Mouse (Mus musculus): ENCODE measurements at regions not wholly inside any gene's neighbourhood (a gene's known extent, or its start where the extent isn't known, plus 50 kb on each side); places are given as distances from the start of the nearest gene placed in this dataset.

GRCm38 (mm10) chr1:166807163-166807945 lies 125.7 kb upstream of the Fmo9 start:
- DNase-seq (ENCODE audit: low spot score in 2 of 2), result no peak

- DNase-seq (ENCODE audit: low spot score in 2 of 2), result no peak
Observed at GRCm38 (mm10) chr1:166811341-166812071, 129.9 kb upstream of the Fmo9 start.

- no peak for DNase-seq (ENCODE audit: low spot score in 2 of 2)
Observed at GRCm38 (mm10) chr1:166812072-166812461, 130.4 kb upstream of the Fmo9 start.

- DNase-seq (ENCODE audit: low spot score in 2 of 2), result no peak
Observed at GRCm38 (mm10) chr1:166812920-166813439, 131.3 kb upstream of the Fmo9 start.

- no peak for DNase-seq (ENCODE audit: low spot score in 2 of 2)
Observed at GRCm38 (mm10) chr1:166817927-166818326, 136.3 kb upstream of the Fmo9 start.

- DNase-seq (ENCODE audit: low spot score in 2 of 2), result no peak
Observed at GRCm38 (mm10) chr1:166818682-166819081, 137.0 kb upstream of the Fmo9 start.

- DNase-seq (ENCODE audit: low spot score in 2 of 2), result no peak
Observed at GRCm38 (mm10) chr1:166819420-166819819, 137.8 kb upstream of the Fmo9 start.

GRCm38 (mm10) chr1:166820050-166820449 lies 138.4 kb upstream of the Fmo9 start:
- DNase-seq (ENCODE audit: low spot score in 2 of 2), result no peak

GRCm38 (mm10) chr1:166821146-166821545 lies 139.5 kb upstream of the Fmo9 start:
- DNase-seq (ENCODE audit: low spot score in 2 of 2), result no peak

- DNase-seq (ENCODE audit: low spot score in 2 of 2), result no peak
Observed at GRCm38 (mm10) chr1:166837299-166837698, 155.7 kb upstream of the Fmo9 start.

GRCm38 (mm10) chr1:166839833-166840232 lies 158.2 kb upstream of the Fmo9 start:
- no peak for DNase-seq (ENCODE audit: low spot score in 2 of 2)

- DNase-seq (ENCODE audit: low spot score in 2 of 2), result no peak
Observed at GRCm38 (mm10) chr1:166843397-166843877, 157.8 kb upstream of the Fam78b start.

- DNase-seq (ENCODE audit: low spot score in 2 of 2), result no peak
Observed at GRCm38 (mm10) chr1:166846566-166846965, 154.7 kb upstream of the Fam78b start.

- DNase-seq (ENCODE audit: low spot score in 2 of 2), result no peak
Observed at GRCm38 (mm10) chr1:166847233-166847632, 154.0 kb upstream of the Fam78b start.

- DNase-seq (ENCODE audit: low spot score in 2 of 2), result no peak
Observed at GRCm38 (mm10) chr1:166848015-166848535, 153.1 kb upstream of the Fam78b start.

GRCm38 (mm10) chr1:166855988-166856387 lies 145.2 kb upstream of the Fam78b start:
- DNase-seq (ENCODE audit: low spot score in 2 of 2), result no peak

GRCm38 (mm10) chr1:166866256-166866655 lies 135.0 kb upstream of the Fam78b start:
- no peak for DNase-seq (ENCODE audit: low spot score in 2 of 2)

- DNase-seq (ENCODE audit: low spot score in 2 of 2), result no peak
Observed at GRCm38 (mm10) chr1:166871258-166871657, 130.0 kb upstream of the Fam78b start.

GRCm38 (mm10) chr1:166876452-166876851 lies 124.8 kb upstream of the Fam78b start:
- no peak for DNase-seq (ENCODE audit: low spot score in 2 of 2)

GRCm38 (mm10) chr1:166883215-166883614 lies 118.0 kb upstream of the Fam78b start:
- no peak for DNase-seq (ENCODE audit: low spot score in 2 of 2)

- DNase-seq (ENCODE audit: low spot score in 2 of 2), result no peak
Observed at GRCm38 (mm10) chr1:166895945-166896344, 105.3 kb upstream of the Fam78b start.

GRCm38 (mm10) chr1:166898741-166899140 lies 102.5 kb upstream of the Fam78b start:
- DNase-seq (ENCODE audit: low spot score in 2 of 2), result no peak
